Mouse (Mus musculus): Measurements from ENCODE around the gene Crlf3. TPM values are rescaled to one million over a fixed set of nuclear protein-coding genes. Genes with fewer than 3 reads are reported as not detected.

Gene Crlf3
- total and polyA plus RNA-seq, 3 experiments, result 106 to 152 (median 114) TPM

DNA sequence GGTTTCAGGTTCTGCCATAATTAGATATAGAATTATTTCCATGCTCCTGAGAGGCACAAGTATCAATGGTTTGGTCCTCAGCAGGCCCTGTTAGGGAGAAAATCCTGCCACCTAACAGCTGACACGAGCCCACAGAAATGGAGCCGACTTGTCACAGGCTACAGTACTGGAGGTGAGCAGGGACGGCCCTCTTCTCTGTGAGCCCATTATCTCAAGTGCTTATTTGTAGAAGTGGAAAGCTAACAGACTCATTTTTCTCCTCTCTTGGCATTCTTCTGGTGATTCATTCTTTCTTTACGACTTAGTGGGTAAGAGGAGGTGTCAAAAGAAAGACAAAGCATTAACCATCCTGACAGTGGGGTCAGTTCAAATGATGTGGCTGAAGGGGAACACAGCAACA is 26.1 kb downstream of the Crlf3 start:
- Histone ChIP-seq H3K36me3 (replicated peaks in 1 of 2; ENCODE audit: control insufficient read depth in 1 of 2, insufficient read depth in 1 of 2, low read length in 1 of 2) (peaks cover 67 to 92% of the 10 kb centered on the region in 2 experiments), H3K4me1 (ENCODE audit: control insufficient read depth in 1 of 2, insufficient read depth in 2 of 2) (peaks cover 0 to 48% of the 10 kb centered on the region in 2 experiments; a peak in 2 of 4 replicates), H3K79me2 (replicated peaks; ENCODE audit: control insufficient read depth, extremely low read depth, insufficient read depth, poor library complexity, severe bottlenecking) (peaks cover 5% of the 10 kb centered on the region), H3K4me2 (ENCODE audit: insufficient read depth, low read depth, poor library complexity, severe bottlenecking) (no peak overlapping the region), H3K9ac (ENCODE audit: insufficient read depth, low read depth) (no peak overlapping the region), H3K9me3 (replicated peaks; ENCODE audit: low read length) (no peaks in the 10 kb centered on the region), H3K4me3 (replicated peaks in 1 of 3; ENCODE audit: low read depth in 2 of 3, low read length in 2 of 3, poor library complexity in 1 of 3) (no peak overlapping the region), H3K27me3 (replicated peaks) (no peaks in the 10 kb centered on the region), H3K27ac (ENCODE audit: insufficient read depth, low read depth) (no peak overlapping the region)
- dilution Hi-C loops (cut with MboI; ENCODE audit: extremely low pct_ligation_motif_present, extremely low pct_unique_long_range_greater_than_20kb, low sequenced_read_pairs) (no loop called here), in situ Hi-C loops (cut with MboI; ENCODE audit: low pct_ligation_motif_present, low pct_unique_long_range_greater_than_20kb, low sequenced_read_pairs) (no loop called here)
- TF ChIP-seq POLR2AphosphoS2 (IDR thresholded peaks at IDR 0.05; ENCODE audit: low read depth, low read length) (no peak), IRF4 (IDR thresholded peaks at IDR 0.05; ENCODE audit: low read depth, low read length) (no peak), POLR2A (IDR thresholded peaks at IDR 0.05; ENCODE audit: low read depth, low read length) (no peak), GABPA (IDR thresholded peaks at IDR 0.05; ENCODE audit: insufficient replicate concordance, low read depth, low read length) (no peak), MYC (IDR thresholded peaks at IDR 0.05; ENCODE audit: low read depth, low read length) (no peak), JUND (conservative IDR thresholded peaks at IDR 0.05; ENCODE audit: low read depth, low read length) (no peak), ZKSCAN1 (IDR thresholded peaks at IDR 0.05; ENCODE audit: borderline replicate concordance, low read depth, low read length) (no peak)
- DNase-seq (ENCODE audit: extremely low read depth), result no peak

DNA sequence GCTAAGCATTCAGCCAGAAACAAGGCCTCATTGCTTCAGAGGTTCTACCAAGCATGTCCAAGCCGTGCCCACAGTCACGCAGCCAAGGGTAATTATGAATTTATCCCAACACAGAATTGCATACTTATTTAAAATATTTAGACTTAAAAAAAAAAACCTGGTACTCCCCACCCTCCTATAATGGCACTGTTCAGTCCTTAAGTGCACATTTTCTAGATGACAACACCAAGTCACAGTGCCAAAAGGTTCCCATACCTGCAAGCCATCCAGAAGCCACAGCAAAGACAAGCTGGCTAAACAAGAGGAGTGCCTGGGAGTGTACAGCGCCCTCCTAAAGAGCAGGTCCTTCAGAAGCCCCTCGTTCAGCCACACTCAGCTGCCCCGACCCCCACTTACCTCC is 27.6 kb downstream of the Crlf3 start:
- dilution Hi-C loops (cut with MboI; ENCODE audit: extremely low pct_ligation_motif_present, extremely low pct_unique_long_range_greater_than_20kb, low sequenced_read_pairs) (no loop called here), in situ Hi-C loops (cut with MboI; ENCODE audit: low pct_ligation_motif_present, low pct_unique_long_range_greater_than_20kb, low sequenced_read_pairs) (no loop called here)
- H3K36me3 ChIP-seq (replicated peaks in 1 of 2; ENCODE audit: control insufficient read depth in 1 of 2, insufficient read depth in 1 of 2, low read length in 1 of 2), result peaks cover 69 to 91% of the 10 kb centered on the region in 2 experiments
- no peak overlapping the region for H3K4me3 ChIP-seq (replicated peaks in 1 of 3; ENCODE audit: low read depth in 2 of 3, low read length in 2 of 3, poor library complexity in 1 of 3)
- H3K27me3 ChIP-seq (replicated peaks), result no peaks in the 10 kb centered on the region
- H3K79me2 ChIP-seq (replicated peaks; ENCODE audit: control insufficient read depth, extremely low read depth, insufficient read depth, poor library complexity, severe bottlenecking), result peaks cover 5% of the 10 kb centered on the region
- peaks cover 0 to 43% of the 10 kb centered on the region in 2 experiments; a peak in 2 of 4 replicates for H3K4me1 ChIP-seq (ENCODE audit: control insufficient read depth in 1 of 2, insufficient read depth in 2 of 2)
- H3K4me2 ChIP-seq (ENCODE audit: insufficient read depth, low read depth, poor library complexity, severe bottlenecking), result no peak overlapping the region
- no peaks in the 10 kb centered on the region for H3K9me3 ChIP-seq (replicated peaks; ENCODE audit: low read length)
- no peak for DNase-seq (ENCODE audit: extremely low read depth)
- no peak overlapping the region for H3K9ac ChIP-seq (ENCODE audit: insufficient read depth, low read depth)
- H3K27ac ChIP-seq (ENCODE audit: insufficient read depth, low read depth), result no peak overlapping the region
- TF ChIP-seq EP300 (IDR thresholded peaks at IDR 0.05; ENCODE audit: low read length) (no peak), ZKSCAN1 (IDR thresholded peaks at IDR 0.05; ENCODE audit: borderline replicate concordance, low read depth, low read length) (no peak), E2F4 (IDR thresholded peaks at IDR 0.05; ENCODE audit: insufficient replicate concordance, low read depth, low read length) (no peak), KAT2A (IDR thresholded peaks at IDR 0.05; ENCODE audit: insufficient replicate concordance, low read length) (no peak), ELF1 (IDR thresholded peaks at IDR 0.05; ENCODE audit: low read depth, low read length) (no peak), CHD1 (IDR thresholded peaks at IDR 0.05; ENCODE audit: low read depth, low read length) (no peak), JUND (conservative IDR thresholded peaks at IDR 0.05; ENCODE audit: low read depth, low read length) (no peak), JUN (IDR thresholded peaks at IDR 0.05; ENCODE audit: insufficient read depth, low read depth, low read length) (no peak), MAZ (IDR thresholded peaks at IDR 0.05; ENCODE audit: low read depth, low read length) (no peak), BHLHE40 (IDR thresholded peaks at IDR 0.05; ENCODE audit: low read depth, low read length) (no peak), USF2 (conservative IDR thresholded peaks at IDR 0.05; ENCODE audit: low read depth, low read length) (no peak), NELFE (IDR thresholded peaks at IDR 0.05; ENCODE audit: low read depth, low read length) (no peak), CHD2 (IDR thresholded peaks at IDR 0.05; ENCODE audit: low read length) (no peak), MYC (IDR thresholded peaks at IDR 0.05; ENCODE audit: low read depth, low read length) (no peak), MXI1 (IDR thresholded peaks at IDR 0.05; ENCODE audit: low read depth, low read length) (no peak), RCOR1 (conservative IDR thresholded peaks at IDR 0.05; ENCODE audit: low read depth, low read length) (no peak)

All from CH12.LX (cell line).